Mouse (Mus musculus): ENCODE data around the gene Gp1ba. TPM values are rescaled to one million over a fixed set of nuclear protein-coding genes. Genes with fewer than 3 reads are reported as not detected.
A peak's percentile ranks its signal among the peaks of the same experiment; 100 is the strongest.

Gp1ba gene
- total RNA-seq (2014; rRNA removed; ENCODE audit: low replicate concordance) (0.08 TPM in 1 of 2 replicates, not detected in the other), polyA plus RNA-seq (2015; fragmentation: Nextera tagmentation; extraction: Ambion mirVana) (0.26 and 0.27 TPM in 2 replicates)

- no peak for TF ChIP-seq EP300 (IDR thresholded peaks at IDR 0.05; ENCODE audit: low read depth)
- TF ChIP-seq CTCF (IDR thresholded peaks at IDR 0.05; ENCODE audit: low read depth) = no peak
- ATAC-seq (ENCODE audit: insufficient read depth, low read depth) = no peak; the same call in 1 of the 2 replicates
- WGBS = 2% methylated on average over 5 of the region's 5 CpGs
- no peak within 1 kb of the TSS for H3K27ac ChIP-seq (ENCODE audit: low read depth)
- H3K4me2 ChIP-seq (ENCODE audit: low read depth, low read length) = no peak within 1 kb of the TSS
- H3K9me3 ChIP-seq (replicated peaks; ENCODE audit: control insufficient read depth, low read length) = no peaks in the 10 kb centered on the region
- peak; percentile 8 for DNase-seq (ENCODE audit: low spot score)
- H3K4me1 ChIP-seq (ENCODE audit: control insufficient read depth, insufficient read depth) = no peaks in the 10 kb centered on the region
- no peak within 1 kb of the TSS for H3K9ac ChIP-seq (replicated peaks; ENCODE audit: low read depth, low read length)
- H3K36me3 ChIP-seq (replicated peaks; ENCODE audit: control insufficient read depth, insufficient read depth, low read length) = 0 out of 2 replicates have a peak, but pooled peaks cover 4% of the 10 kb centered on the region
- H3K4me3 ChIP-seq (ENCODE audit: low read depth, low read length) = no peak within 1 kb of the TSS
- no peaks in the 10 kb centered on the region for H3K27me3 ChIP-seq (ENCODE audit: control insufficient read depth, insufficient read depth, low read length)
These were observed at the start of gene Gp1ba for GRCm38 (mm10) chr11:70638714-70639278. TSS of gene Gp1ba (plus strand) at chr11:70639122.

- H3K36me3 ChIP-seq (replicated peaks; ENCODE audit: control insufficient read depth, insufficient read depth, low read length) = no peaks in the 10 kb centered on the region
- no peaks in the 10 kb centered on the region for H3K9me3 ChIP-seq (replicated peaks; ENCODE audit: control insufficient read depth, low read length)
- DNase-seq (ENCODE audit: low spot score) (no peak), ATAC-seq (ENCODE audit: insufficient read depth, low read depth) (no peak)
- no peaks in the 10 kb centered on the region for H3K27me3 ChIP-seq (ENCODE audit: control insufficient read depth, insufficient read depth, low read length)
- TF ChIP-seq EP300 (IDR thresholded peaks at IDR 0.05; ENCODE audit: low read depth) (no peak), CTCF (IDR thresholded peaks at IDR 0.05; ENCODE audit: low read depth) (no peak)
- H3K4me3 ChIP-seq (ENCODE audit: low read depth, low read length) = no peak overlapping the region
- no peak overlapping the region for H3K4me2 ChIP-seq (ENCODE audit: low read depth, low read length)
- H3K27ac ChIP-seq (ENCODE audit: low read depth) = no peak overlapping the region
- no peak overlapping the region for H3K9ac ChIP-seq (replicated peaks; ENCODE audit: low read depth, low read length)
- no peaks in the 10 kb centered on the region for H3K4me1 ChIP-seq (ENCODE audit: control insufficient read depth, insufficient read depth)
- 94% methylated on average over 1 of the region's 1 CpGs for WGBS
These were observed 47.2 kb upstream of the Gp1ba start for GRCm38 (mm10) chr11:70591733-70592132.

DNA sequence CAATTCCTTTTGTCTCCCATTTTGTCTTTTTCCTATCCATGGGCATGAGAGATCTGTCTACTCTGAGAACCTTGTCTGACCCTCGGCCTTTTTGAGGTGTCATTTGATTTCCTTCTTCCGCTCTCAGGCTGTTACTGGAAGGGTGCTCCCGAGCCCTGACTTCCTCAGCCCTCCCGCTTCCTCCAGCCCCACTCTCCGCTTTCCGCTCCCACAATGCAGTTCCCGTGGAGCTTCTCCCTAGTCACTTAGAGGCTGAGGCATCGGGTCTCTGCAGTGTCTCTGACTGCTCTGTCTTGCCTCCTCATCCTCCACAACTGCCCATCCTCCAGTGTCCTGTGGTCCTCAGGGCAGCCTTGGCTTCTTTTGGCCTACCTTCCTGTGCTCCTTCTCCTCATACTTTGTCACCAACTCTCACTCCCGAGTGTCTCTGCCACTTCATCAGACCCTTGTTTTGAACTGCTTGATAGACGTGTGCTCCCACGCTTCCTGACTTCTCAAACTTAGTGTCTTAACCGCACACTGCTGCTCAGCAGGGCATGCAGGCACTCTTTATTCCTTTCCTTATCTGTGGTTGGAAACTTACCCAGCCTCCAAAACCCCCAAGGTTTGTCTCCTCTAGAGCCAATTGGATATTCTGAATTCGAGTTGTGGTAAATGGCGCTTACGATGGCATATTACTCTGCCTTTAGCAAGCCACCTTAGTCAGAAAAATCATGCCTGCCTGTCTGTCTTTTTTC, 44.5 kb upstream of the Gp1ba start:
- TF ChIP-seq EP300 (IDR thresholded peaks at IDR 0.05; ENCODE audit: low read depth) = no peak
- TF ChIP-seq CTCF (IDR thresholded peaks at IDR 0.05; ENCODE audit: low read depth) = no peak
- DNase-seq (ENCODE audit: low spot score) (no peak), ATAC-seq (ENCODE audit: insufficient read depth, low read depth) (no peak)
- H3K9ac ChIP-seq (replicated peaks; ENCODE audit: low read depth, low read length) = no peak overlapping the region
- H3K36me3 ChIP-seq (replicated peaks; ENCODE audit: control insufficient read depth, insufficient read depth, low read length) = peaks cover 25% of the 10 kb centered on the region
- H3K9me3 ChIP-seq (replicated peaks; ENCODE audit: control insufficient read depth, low read length) = no peaks in the 10 kb centered on the region
- no peaks in the 10 kb centered on the region for H3K4me1 ChIP-seq (ENCODE audit: control insufficient read depth, insufficient read depth)
- no peak overlapping the region for H3K4me2 ChIP-seq (ENCODE audit: low read depth, low read length)
- WGBS = 62% methylated on average over 15 of the region's 15 CpGs
- peak overlapping the region; percentile 71 for H3K27ac ChIP-seq (ENCODE audit: low read depth)
- no peaks in the 10 kb centered on the region for H3K27me3 ChIP-seq (ENCODE audit: control insufficient read depth, insufficient read depth, low read length)
- no peak overlapping the region for H3K4me3 ChIP-seq (ENCODE audit: low read depth, low read length)

- 47% methylated on average over 2 of the region's 2 CpGs for WGBS
- Histone ChIP-seq H3K27ac (ENCODE audit: low read depth) (peak overlapping the region; percentile 20; the same call in 1 of the 2 replicates), H3K9me3 (replicated peaks; ENCODE audit: control insufficient read depth, low read length) (no peaks in the 10 kb centered on the region), H3K4me3 (ENCODE audit: low read depth, low read length) (no peak overlapping the region), H3K36me3 (replicated peaks; ENCODE audit: control insufficient read depth, insufficient read depth, low read length) (peaks cover 26% of the 10 kb centered on the region), H3K9ac (replicated peaks; ENCODE audit: low read depth, low read length) (no peak overlapping the region), H3K4me1 (ENCODE audit: control insufficient read depth, insufficient read depth) (no peaks in the 10 kb centered on the region), H3K27me3 (ENCODE audit: control insufficient read depth, insufficient read depth, low read length) (no peaks in the 10 kb centered on the region), H3K4me2 (ENCODE audit: low read depth, low read length) (no peak overlapping the region)
- ATAC-seq (ENCODE audit: insufficient read depth, low read depth) (no peak), DNase-seq (ENCODE audit: low spot score) (no peak)
- no peak for TF ChIP-seq CTCF (IDR thresholded peaks at IDR 0.05; ENCODE audit: low read depth)
These were observed 43.3 kb upstream of the Gp1ba start for GRCm38 (mm10) chr11:70595638-70596037.

- ATAC-seq (ENCODE audit: insufficient read depth, low read depth) (no peak), DNase-seq (ENCODE audit: low spot score) (no peak)
- no peak for TF ChIP-seq CTCF (IDR thresholded peaks at IDR 0.05; ENCODE audit: low read depth)
- no peak for TF ChIP-seq EP300 (IDR thresholded peaks at IDR 0.05; ENCODE audit: low read depth)
- H3K27ac ChIP-seq (ENCODE audit: low read depth) = peak overlapping the region; percentile 20; the same call in 1 of the 2 replicates
- H3K4me1 ChIP-seq (ENCODE audit: control insufficient read depth, insufficient read depth) = no peaks in the 10 kb centered on the region
- H3K27me3 ChIP-seq (ENCODE audit: control insufficient read depth, insufficient read depth, low read length) = no peaks in the 10 kb centered on the region
- H3K9ac ChIP-seq (replicated peaks; ENCODE audit: low read depth, low read length) = no peak overlapping the region
- H3K4me3 ChIP-seq (ENCODE audit: low read depth, low read length) = no peak overlapping the region
- H3K4me2 ChIP-seq (ENCODE audit: low read depth, low read length) = no peak overlapping the region
- no peaks in the 10 kb centered on the region for H3K9me3 ChIP-seq (replicated peaks; ENCODE audit: control insufficient read depth, low read length)
- 75% methylated on average over 4 of the region's 4 CpGs for whole genome bisulfite sequencing
- peaks cover 26% of the 10 kb centered on the region for H3K36me3 ChIP-seq (replicated peaks; ENCODE audit: control insufficient read depth, insufficient read depth, low read length)
These were observed 42.8 kb upstream of the Gp1ba start for GRCm38 (mm10) chr11:70596094-70596493.

Data from heart, postnatal 0 days (tissue).